Mouse (Mus musculus) cerebellum, postnatal 4 days (tissue): Measurements from ENCODE around the gene Ppargc1a.

Experiments used
- DNase-seq, 2 experiments: peaks; one replicate each; pipeline ENCODE4 v3.0.0; 2022; ENCODE audit warnings: low spot score in 2 of 2, mixed read lengths in 1 of 2

Ppargc1a gene

GRCm38 (mm10) chr5:51552483-51553091, 14.9 kb downstream of the Ppargc1a start:
- DNase-seq: peak in 1 of 2 experiments; percentile 36

GRCm38 (mm10) chr5:51551852-51552482, 15.6 kb downstream of the Ppargc1a start:
- DNase-seq: no peak

- DNase-seq: no peak
Observed at GRCm38 (mm10) chr5:51547442-51548035, 20.0 kb downstream of the Ppargc1a start.

GRCm38 (mm10) chr5:51546817-51547216, 20.7 kb downstream of the Ppargc1a start:
- DNase-seq: no peak

GRCm38 (mm10) chr5:51545133-51546049, 22.1 kb downstream of the Ppargc1a start:
- DNase-seq: no peak

- no peak for DNase-seq
Observed at GRCm38 (mm10) chr5:51544141-51544735, 23.3 kb downstream of the Ppargc1a start.

GRCm38 (mm10) chr5:51541557-51541956, 26.0 kb downstream of the Ppargc1a start:
- no peak for DNase-seq

- no peak for DNase-seq
Observed at GRCm38 (mm10) chr5:51540816-51541215, 26.7 kb downstream of the Ppargc1a start.

- no peak for DNase-seq
Observed at GRCm38 (mm10) chr5:51539563-51539962, 28.0 kb downstream of the Ppargc1a start.

GRCm38 (mm10) chr5:51538319-51538718, 29.2 kb downstream of the Ppargc1a start:
- DNase-seq: no peak

GRCm38 (mm10) chr5:51537646-51538030, 29.9 kb downstream of the Ppargc1a start:
- DNase-seq: no peak

GRCm38 (mm10) chr5:51537009-51537645, 30.4 kb downstream of the Ppargc1a start:
- DNase-seq: no peak

GRCm38 (mm10) chr5:51534456-51534855, 33.1 kb downstream of the Ppargc1a start:
- no peak for DNase-seq

- no peak for DNase-seq
Observed at GRCm38 (mm10) chr5:51531286-51531685, 36.2 kb downstream of the Ppargc1a start.

- no peak for DNase-seq
Observed at GRCm38 (mm10) chr5:51529444-51529843, 38.1 kb downstream of the Ppargc1a start.

- no peak for DNase-seq
Observed at GRCm38 (mm10) chr5:51528165-51528498, 39.4 kb downstream of the Ppargc1a start.

- DNase-seq: no peak
Observed at GRCm38 (mm10) chr5:51527498-51528164, 39.9 kb downstream of the Ppargc1a start.

- no peak for DNase-seq
Observed at GRCm38 (mm10) chr5:51525858-51526257, 41.7 kb downstream of the Ppargc1a start.

- no peak for DNase-seq
Observed at GRCm38 (mm10) chr5:51520807-51521206, 46.7 kb downstream of the Ppargc1a start.

- no peak for DNase-seq
Observed at GRCm38 (mm10) chr5:51517440-51518187, 49.9 kb downstream of the Ppargc1a start.
